In genomic region chr10:76576920-76577319, GRCm38 (mm10) we compare ENCODE assay signal across 33 mouse cellular contexts. TPM values are rescaled to one million over a fixed set of nuclear protein-coding genes. Genes with fewer than 3 reads are reported as not detected.
DNase-seq lines count a peak whose midpoint lies in the region; ATAC-seq and TF ChIP-seq lines count a peak whose summit lies in the region.
"Had no signal": no experiment of that assay in that cellular context is flagged by ENCODE, and none has a peak within 500 bp of the region (broad histone marks: within the 10 kb centered on the region; RNA-seq: fewer than 3 reads in every experiment).

No protein-coding gene starts in this region.

- no peak overlapping the region for H3K4me3 ChIP-seq in liver, embryonic 12.5 days
- no peak overlapping the region for H3K4me3 ChIP-seq in liver, postnatal 0 days (ENCODE audit: low read depth, low read length)
- H3K4me3 ChIP-seq: forebrain, embryonic 15.5 days; gastrocnemius, adult 2 months; hindbrain, embryonic 13.5 days; lung, embryonic 15.5 days; neural tube, embryonic 12.5 days had no signal

- H3K9me3 ChIP-seq in liver, embryonic 12.5 days (replicated peaks), result no peaks in the 10 kb centered on the region
- H3K9me3 ChIP-seq in liver, postnatal 0 days (ENCODE audit: low read length), result no peaks in the 10 kb centered on the region
- H3K9me3 ChIP-seq: forebrain, embryonic 15.5 days; hindbrain, embryonic 13.5 days; lung, embryonic 15.5 days; neural tube, embryonic 12.5 days had no signal

- no peaks in the 10 kb centered on the region for H3K27me3 ChIP-seq in liver, embryonic 12.5 days (replicated peaks)
- no peaks in the 10 kb centered on the region for H3K27me3 ChIP-seq in liver, postnatal 0 days (ENCODE audit: insufficient read depth, low read length)
- H3K27me3 ChIP-seq: forebrain, embryonic 15.5 days; hindbrain, embryonic 13.5 days; lung, embryonic 15.5 days; neural tube, embryonic 12.5 days had no signal

- H3K4me1 ChIP-seq in liver, embryonic 12.5 days, result no peaks in the 10 kb centered on the region; the same call in 1 of the 2 replicates
- peaks cover 8% of the 10 kb centered on the region; the same call in 1 of the 2 replicates for H3K4me1 ChIP-seq in liver, postnatal 0 days (ENCODE audit: insufficient read depth)
- H3K4me1 ChIP-seq: forebrain, embryonic 15.5 days; hindbrain, embryonic 13.5 days; lung, embryonic 15.5 days; neural tube, embryonic 12.5 days had no signal

- WGBS in liver, embryonic 12.5 days (ENCODE audit: insufficient replicate concordance), result 55% methylated on average over 7 of the region's 7 CpGs
- 66% methylated on average over 7 of the region's 7 CpGs for WGBS in liver, postnatal 0 days (ENCODE audit: insufficient replicate concordance)

- H3K9ac ChIP-seq in liver, embryonic 12.5 days, result no peak overlapping the region
- no peak overlapping the region for H3K9ac ChIP-seq in liver, postnatal 0 days (replicated peaks)
- H3K9ac ChIP-seq: forebrain, embryonic 15.5 days; hindbrain, embryonic 13.5 days; lung, embryonic 15.5 days; neural tube, embryonic 12.5 days had no signal

- DNase-seq in kidney, adult 9 months, result peak; percentile 26
- no peak for DNase-seq in kidney, adult 11 months
- peak; percentile 85 for DNase-seq in liver, postnatal 0 days
- no peak for DNase-seq in Muller cell, postnatal 12 days (ENCODE audit: inconsistent ontology term)
- no peak for DNase-seq in layer of hippocampus, adult 18-20 months (ENCODE audit: low spot score in 2 of 2)
- DNase-seq: adrenal gland, adult 2 months; B cell, adult 2 months; cerebellum, adult 8-10 months; cerebellum, postnatal 25 days; heart, postnatal 4 days; left cerebral cortex, postnatal 4 days; right cerebral cortex, postnatal 4 days; thymus, adult 2 months; thymus, postnatal 36 days had no signal

- TF ChIP-seq EP300 in liver, postnatal 0 days (IDR thresholded peaks at IDR 0.05; ENCODE audit: low read depth), result no peak

- H3K36me3 ChIP-seq in liver, embryonic 12.5 days, result no peaks in the 10 kb centered on the region
- H3K36me3 ChIP-seq in liver, postnatal 0 days (replicated peaks; ENCODE audit: insufficient read depth, low read length), result no peaks in the 10 kb centered on the region; the same call in 1 of the 2 replicates
- H3K36me3 ChIP-seq: forebrain, embryonic 15.5 days; hindbrain, embryonic 13.5 days; lung, embryonic 15.5 days; neural tube, embryonic 12.5 days had no signal

- H3K4me2 ChIP-seq in liver, embryonic 12.5 days, result no peak overlapping the region
- H3K4me2 ChIP-seq in liver, postnatal 0 days (ENCODE audit: low read depth, low read length), result peak overlapping the region; percentile 58
- H3K4me2 ChIP-seq: forebrain, embryonic 15.5 days; hindbrain, embryonic 13.5 days; lung, embryonic 15.5 days; midbrain, embryonic 11.5 days; neural tube, embryonic 12.5 days had no signal

- peak overlapping the region; percentile 71; the same call in 1 of the 2 replicates for H3K27ac ChIP-seq in liver, embryonic 12.5 days
- peak overlapping the region; percentile 93 for H3K27ac ChIP-seq in liver, postnatal 0 days (ENCODE audit: low read depth)
- H3K27ac ChIP-seq: forebrain, embryonic 15.5 days; gastrocnemius, adult 2 months; hindbrain, embryonic 13.5 days; lung, embryonic 15.5 days; neural tube, embryonic 12.5 days had no signal

- no peak for TF ChIP-seq CTCF in liver, postnatal 0 days (IDR thresholded peaks at IDR 0.05; ENCODE audit: low read depth)

- ATAC-seq in liver, embryonic 12.5 days, result peak; percentile 55
- ATAC-seq in liver, postnatal 0 days, result peak; percentile 71
- ATAC-seq: activated CD4-positive, CD25-positive, alpha-beta regulatory T cell, adult 4 months; forebrain, embryonic 15.5 days; intestine, embryonic 16.5 days; midbrain, embryonic 16.5 days had no signal

RNA-seq across cellular contexts. Expression of gene Ftcd, which starts 1.5 kb away (rescaled TPM):
- polyA plus RNA-seq in liver, embryonic 12.5 days (2016; fragmentation: Nextera tagmentation; extraction: Ambion mirVana), result 18.3 and 18.6 TPM in 2 replicates
- 171 TPM in 2 replicates for polyA plus RNA-seq in liver, postnatal 0 days (2015; fragmentation: Nextera tagmentation; extraction: Ambion mirVana)
- total RNA-seq in layer of hippocampus, adult 18-20 months (2021), result not detected
- total RNA-seq: gastrocnemius, adult 2 months; layer of hippocampus, postnatal 25 days; left cerebral cortex, postnatal 4 days; megakaryocyte, adult 5-6 weeks had no signal
- polyA plus RNA-seq: activated CD4-positive, CD25-positive, alpha-beta regulatory T cell, adult 4 months; embryonic facial prominence, embryonic 11.5 days; forebrain, embryonic 15.5 days; frontal cortex, adult 2 months; hindbrain, embryonic 13.5 days; lung, embryonic 15.5 days; midbrain, embryonic 11.5 days; neural tube, embryonic 12.5 days had no signal

RNA-seq across cellular contexts. Expression of gene Spatc1l, which starts 14.8 kb away (rescaled TPM):
- not detected in 2 replicates for polyA plus RNA-seq in liver, embryonic 12.5 days (2016; fragmentation: Nextera tagmentation; extraction: Ambion mirVana)
- not detected in 2 replicates for polyA plus RNA-seq in liver, postnatal 0 days (2015; fragmentation: Nextera tagmentation; extraction: Ambion mirVana)
- total RNA-seq in layer of hippocampus, adult 18-20 months (2021), result not detected
- total RNA-seq: adrenal gland, adult 2 months; adrenal gland, postnatal 4 days; gastrocnemius, adult 2 months; heart, postnatal 4 days; layer of hippocampus, adult 8-10 months; layer of hippocampus, postnatal 25 days; left cerebral cortex, adult 8-10 months; left cerebral cortex, postnatal 4 days; megakaryocyte, adult 5-6 weeks had no signal
- polyA plus RNA-seq: activated CD4-positive, CD25-positive, alpha-beta regulatory T cell, adult 4 months; adrenal gland, adult 2 months; embryonic facial prominence, embryonic 11.5 days; forebrain, embryonic 15.5 days; hindbrain, embryonic 13.5 days; intestine, embryonic 16.5 days; kidney, embryonic 16.5 days; lung, embryonic 15.5 days; midbrain, embryonic 11.5 days; midbrain, embryonic 16.5 days; neural tube, embryonic 12.5 days; spleen, adult 2 months had no signal

RNA-seq across cellular contexts. Expression of gene Lss, which starts 45.5 kb away (rescaled TPM):
- polyA plus RNA-seq in liver, embryonic 12.5 days (2016; fragmentation: Nextera tagmentation; extraction: Ambion mirVana), result 51.9 and 53.5 TPM in 2 replicates
- polyA plus RNA-seq in liver, postnatal 0 days (2015; fragmentation: Nextera tagmentation; extraction: Ambion mirVana), result 14.5 and 15.8 TPM in 2 replicates
- 10 to 100 TPM; 40.5 to 41.6 TPM for total RNA-seq in layer of hippocampus, adult 18-20 months (2021)

RNA-seq across cellular contexts. Expression of gene Col6a2, which starts 46.5 kb away (rescaled TPM):
- 14.4 and 16.6 TPM in 2 replicates for polyA plus RNA-seq in liver, embryonic 12.5 days (2016; fragmentation: Nextera tagmentation; extraction: Ambion mirVana)
- 5.9 and 6.2 TPM in 2 replicates for polyA plus RNA-seq in liver, postnatal 0 days (2015; fragmentation: Nextera tagmentation; extraction: Ambion mirVana)
- total RNA-seq in layer of hippocampus, adult 18-20 months (2021), result 1 to 10 TPM; 6.0 TPM

Comparison
In these comparisons a context has a peak if more than half of its experiments do, and no peak if none do; other contexts are left out.
1. DNase-seq: peak in kidney, adult 9 months (single experiment) and liver, postnatal 0 days (single experiment); none in kidney, adult 11 months (single experiment), Muller cell, postnatal 12 days (single experiment) and layer of hippocampus, adult 18-20 months (0 of 2).